Mouse (Mus musculus) C3H10T1/2 (cell line): Measurements from ENCODE around the gene Gm9958. TPM values are rescaled to one million over a fixed set of nuclear protein-coding genes. Genes with fewer than 3 reads are reported as not detected.

Source experiments
- polyA plus RNA-seq, 2 experiments: library from polyadenylated mRNA; unstranded; fragments of >200 nt; fragmentation: generic; extraction: Trizol; gene quantifications; one replicate each; pipeline ENCODE4 v1.2.1; 2012; ENCODE audit warnings: missing spikeins in 2 of 2

Gene Gm9958
- polyA plus RNA-seq: 1 to 10 TPM in 1 of 2 experiments, under 1 TPM in 1; 0.28 to 1.8 TPM

GRCm38 (mm10) chr5:90367067-90367303 lies at the start of gene Gm9958:
Gene Gm9958 (plus strand): TSS chr5:90367204.

GRCm38 (mm10) chr5:90366121-90367066 lies 610 bp upstream of the Gm9958 start, which contains the start of gene Ankrd17:
Gene Ankrd17 (minus strand): TSS chr5:90366577.

Other genes with a start within 250 kb of the Gm9958 start
- 10 to 100 TPM; 20.5 to 22.2 TPM for gene Cox18, start 143.2 kb upstream of the Gm9958 start, polyA plus RNA-seq
- 10 to 100 TPM in 1 of 2 experiments, 1 to 10 TPM in 1; 8.6 to 24.1 TPM for gene Ankrd17, start 627 bp upstream of the Gm9958 start, polyA plus RNA-seq
- gene Alb, start 93.7 kb downstream of the Gm9958 start, polyA plus RNA-seq: not detected
- 1 to 10 TPM in 1 of 2 experiments, under 1 TPM in 1; 0.31 to 2.4 TPM for gene Afp, start 123.5 kb downstream of the Gm9958 start, polyA plus RNA-seq
- not detected for gene Afm, start 151.7 kb downstream of the Gm9958 start, polyA plus RNA-seq
- under 1 TPM; 0.02 to 0.04 TPM for gene 5830473C10Rik, start 193.9 kb downstream of the Gm9958 start, polyA plus RNA-seq